Mouse (Mus musculus): ENCODE data around the gene Epb41l4b. TPM values are rescaled to one million over a fixed set of nuclear protein-coding genes. Genes with fewer than 3 reads are reported as not detected.

The Epb41l4b gene
- 1.4 and 1.9 TPM in 2 replicates for polyA plus RNA-seq (2015; fragmentation: Nextera tagmentation; extraction: Ambion mirVana)

- under 1% methylated on average over 46 of the region's 142 CpGs for WGBS
- Histone ChIP-seq H3K4me2 (ENCODE audit: low read depth, low read length) (peak within 1 kb of the TSS; percentile 97), H3K4me1 (replicated peaks; ENCODE audit: control insufficient read depth, insufficient read depth, low read length) (peaks cover 19% of the 10 kb centered on the region), H3K36me3 (ENCODE audit: control insufficient read depth, insufficient read depth, low read length) (no peaks in the 10 kb centered on the region), H3K27ac (ENCODE audit: low read length) (no peak within 1 kb of the TSS), H3K9me3 (ENCODE audit: control insufficient read depth, low read length) (no peaks in the 10 kb centered on the region), H3K27me3 (ENCODE audit: control insufficient read depth, insufficient read depth, low read depth, low read length) (peaks cover 45% of the 10 kb centered on the region), H3K9ac (ENCODE audit: low read length) (peak within 1 kb of the TSS; percentile 73), H3K4me3 (ENCODE audit: low read length) (peak within 1 kb of the TSS; percentile 69)
- ATAC-seq (ENCODE audit: low read depth), result peak; percentile 90
Measured at GRCm38 (mm10) chr4:57143026-57143937, at the start of gene Epb41l4b. TSS of gene Epb41l4b (minus strand) at chr4:57143437.

- Histone ChIP-seq H3K27ac (ENCODE audit: low read length) (peak overlapping the region; percentile 0; the same call in 1 of the 2 replicates), H3K4me3 (ENCODE audit: low read length) (no peak overlapping the region), H3K4me2 (ENCODE audit: low read depth, low read length) (no peak overlapping the region), H3K4me1 (replicated peaks; ENCODE audit: control insufficient read depth, insufficient read depth, low read length) (no peaks in the 10 kb centered on the region; the same call in 1 of the 2 replicates), H3K9ac (ENCODE audit: low read length) (no peak overlapping the region), H3K27me3 (ENCODE audit: control insufficient read depth, insufficient read depth, low read depth, low read length) (no peaks in the 10 kb centered on the region), H3K9me3 (ENCODE audit: control insufficient read depth, low read length) (no peaks in the 10 kb centered on the region), H3K36me3 (ENCODE audit: control insufficient read depth, insufficient read depth, low read length) (no peaks in the 10 kb centered on the region)
- 41% methylated on average over 9 of the region's 9 CpGs for WGBS
- ATAC-seq (ENCODE audit: low read depth), result peak; percentile 67
Measured at GRCm38 (mm10) chr4:57191543-57192283, 48.5 kb upstream of the Epb41l4b start.

GRCm38 (mm10) chr4:57189881-57190280 is 46.6 kb upstream of the Epb41l4b start:
- no peak overlapping the region for H3K27ac ChIP-seq (ENCODE audit: low read length)
- no peaks in the 10 kb centered on the region for H3K9me3 ChIP-seq (ENCODE audit: control insufficient read depth, low read length)
- H3K27me3 ChIP-seq (ENCODE audit: control insufficient read depth, insufficient read depth, low read depth, low read length), result no peaks in the 10 kb centered on the region
- H3K4me1 ChIP-seq (replicated peaks; ENCODE audit: control insufficient read depth, insufficient read depth, low read length), result no peaks in the 10 kb centered on the region; the same call in 1 of the 2 replicates
- no peak overlapping the region for H3K9ac ChIP-seq (ENCODE audit: low read length)
- no peak for ATAC-seq (ENCODE audit: low read depth)
- H3K4me3 ChIP-seq (ENCODE audit: low read length), result no peak overlapping the region
- H3K36me3 ChIP-seq (ENCODE audit: control insufficient read depth, insufficient read depth, low read length), result no peaks in the 10 kb centered on the region
- WGBS, result 82% methylated on average over 2 of the region's 2 CpGs
- H3K4me2 ChIP-seq (ENCODE audit: low read depth, low read length), result no peak overlapping the region

- Histone ChIP-seq H3K27me3 (ENCODE audit: control insufficient read depth, insufficient read depth, low read depth, low read length) (no peaks in the 10 kb centered on the region), H3K9ac (ENCODE audit: low read length) (no peak overlapping the region), H3K4me3 (ENCODE audit: low read length) (no peak overlapping the region), H3K36me3 (ENCODE audit: control insufficient read depth, insufficient read depth, low read length) (no peaks in the 10 kb centered on the region), H3K9me3 (ENCODE audit: control insufficient read depth, low read length) (no peaks in the 10 kb centered on the region), H3K4me1 (replicated peaks; ENCODE audit: control insufficient read depth, insufficient read depth, low read length) (no peaks in the 10 kb centered on the region), H3K4me2 (ENCODE audit: low read depth, low read length) (no peak overlapping the region), H3K27ac (ENCODE audit: low read length) (no peak overlapping the region)
- 9% methylated on average over 6 of the region's 6 CpGs for WGBS
- no peak for ATAC-seq (ENCODE audit: low read depth)
Measured at GRCm38 (mm10) chr4:57186035-57186434, 42.8 kb upstream of the Epb41l4b start.

GRCm38 (mm10) chr4:57185462-57185861 is 42.2 kb upstream of the Epb41l4b start:
- H3K9ac ChIP-seq (ENCODE audit: low read length), result no peak overlapping the region
- ATAC-seq (ENCODE audit: low read depth), result no peak
- WGBS, result 75% methylated on average over 8 of the region's 8 CpGs
- no peaks in the 10 kb centered on the region for H3K27me3 ChIP-seq (ENCODE audit: control insufficient read depth, insufficient read depth, low read depth, low read length)
- H3K36me3 ChIP-seq (ENCODE audit: control insufficient read depth, insufficient read depth, low read length), result no peaks in the 10 kb centered on the region
- no peak overlapping the region for H3K4me2 ChIP-seq (ENCODE audit: low read depth, low read length)
- H3K4me3 ChIP-seq (ENCODE audit: low read length), result no peak overlapping the region
- no peaks in the 10 kb centered on the region for H3K4me1 ChIP-seq (replicated peaks; ENCODE audit: control insufficient read depth, insufficient read depth, low read length)
- H3K27ac ChIP-seq (ENCODE audit: low read length), result no peak overlapping the region
- no peaks in the 10 kb centered on the region for H3K9me3 ChIP-seq (ENCODE audit: control insufficient read depth, low read length)

- Histone ChIP-seq H3K27me3 (ENCODE audit: control insufficient read depth, insufficient read depth, low read depth, low read length) (no peaks in the 10 kb centered on the region), H3K9ac (ENCODE audit: low read length) (no peak overlapping the region), H3K4me3 (ENCODE audit: low read length) (no peak overlapping the region), H3K4me1 (replicated peaks; ENCODE audit: control insufficient read depth, insufficient read depth, low read length) (no peaks in the 10 kb centered on the region), H3K36me3 (ENCODE audit: control insufficient read depth, insufficient read depth, low read length) (no peaks in the 10 kb centered on the region), H3K27ac (ENCODE audit: low read length) (no peak overlapping the region), H3K4me2 (ENCODE audit: low read depth, low read length) (no peak overlapping the region), H3K9me3 (ENCODE audit: control insufficient read depth, low read length) (no peaks in the 10 kb centered on the region)
- ATAC-seq (ENCODE audit: low read depth), result no peak
- WGBS, result 59% methylated on average over 4 of the region's 4 CpGs
Measured at GRCm38 (mm10) chr4:57183493-57183892, 40.3 kb upstream of the Epb41l4b start.

- Histone ChIP-seq H3K4me3 (ENCODE audit: low read length) (no peak overlapping the region), H3K27ac (ENCODE audit: low read length) (no peak overlapping the region), H3K9me3 (ENCODE audit: control insufficient read depth, low read length) (no peaks in the 10 kb centered on the region), H3K4me1 (replicated peaks; ENCODE audit: control insufficient read depth, insufficient read depth, low read length) (no peaks in the 10 kb centered on the region), H3K9ac (ENCODE audit: low read length) (no peak overlapping the region), H3K4me2 (ENCODE audit: low read depth, low read length) (no peak overlapping the region), H3K27me3 (ENCODE audit: control insufficient read depth, insufficient read depth, low read depth, low read length) (no peaks in the 10 kb centered on the region), H3K36me3 (ENCODE audit: control insufficient read depth, insufficient read depth, low read length) (no peaks in the 10 kb centered on the region)
- WGBS, result 63% methylated on average over 1 of the region's 1 CpGs
- ATAC-seq (ENCODE audit: low read depth), result no peak
Measured at GRCm38 (mm10) chr4:57181538-57181937, 38.3 kb upstream of the Epb41l4b start.

GRCm38 (mm10) chr4:57178881-57179280 is 35.6 kb upstream of the Epb41l4b start:
- Histone ChIP-seq H3K4me3 (ENCODE audit: low read length) (no peak overlapping the region), H3K9ac (ENCODE audit: low read length) (no peak overlapping the region), H3K9me3 (ENCODE audit: control insufficient read depth, low read length) (no peaks in the 10 kb centered on the region), H3K27me3 (ENCODE audit: control insufficient read depth, insufficient read depth, low read depth, low read length) (no peaks in the 10 kb centered on the region), H3K27ac (ENCODE audit: low read length) (no peak overlapping the region), H3K4me2 (ENCODE audit: low read depth, low read length) (no peak overlapping the region), H3K4me1 (replicated peaks; ENCODE audit: control insufficient read depth, insufficient read depth, low read length) (peaks cover 6% of the 10 kb centered on the region), H3K36me3 (ENCODE audit: control insufficient read depth, insufficient read depth, low read length) (no peaks in the 10 kb centered on the region)
- no peak for ATAC-seq (ENCODE audit: low read depth)
- WGBS, result 65% methylated on average over 4 of the region's 4 CpGs

GRCm38 (mm10) chr4:57175329-57175728 is 32.1 kb upstream of the Epb41l4b start:
- Histone ChIP-seq H3K4me1 (replicated peaks; ENCODE audit: control insufficient read depth, insufficient read depth, low read length) (peaks cover 6% of the 10 kb centered on the region), H3K9me3 (ENCODE audit: control insufficient read depth, low read length) (no peaks in the 10 kb centered on the region), H3K9ac (ENCODE audit: low read length) (no peak overlapping the region), H3K27ac (ENCODE audit: low read length) (no peak overlapping the region), H3K36me3 (ENCODE audit: control insufficient read depth, insufficient read depth, low read length) (no peaks in the 10 kb centered on the region), H3K4me3 (ENCODE audit: low read length) (no peak overlapping the region), H3K27me3 (ENCODE audit: control insufficient read depth, insufficient read depth, low read depth, low read length) (no peaks in the 10 kb centered on the region), H3K4me2 (ENCODE audit: low read depth, low read length) (no peak overlapping the region)
- peak; percentile 59 for ATAC-seq (ENCODE audit: low read depth)
- 44% methylated on average over 10 of the region's 10 CpGs for WGBS

Measured in lung, embryonic 16.5 days (tissue).